Mouse (Mus musculus) embryonic stem cell, embryonic (primary cell): ENCODE measurements around the gene Ptprk.

Source experiments
- CTCF ChIA-PET, 4 experiments: fragments of 300-600 bp in 2 of 4; fragments of 350-600 bp in 2 of 4; sonication (Branson Sonifier 250); formaldehyde crosslinking; loops; one replicate each; lab custom pipeline; 2022; ENCODE audit warnings: inconsistent platforms in 2 of 4; lab: Charles Lee
- POLR2A ChIA-PET, 4 experiments: fragments of 300-600 bp in 2 of 4; fragments of 350-600 bp in 2 of 4; sonication (Branson Sonifier 250); formaldehyde crosslinking; loops; one replicate each; lab custom pipeline; 2022; ENCODE audit warnings: antibody characterized with exemption in 4 of 4, inconsistent platforms in 1 of 4; lab: Charles Lee

Ptprk gene

GRCm38 (mm10) chr10:28636096-28636495 lies 561.5 kb downstream of the Ptprk start:
- ChIA-PET POLR2A (interaction anchor here in 2 of 4 experiments (0.6 to 1.8 kb wide), 7 partner anchors 10 to 1669 kb away, joined by 3 to 8 read pairs (median 3); partner anchors contain the start of gene Ptprk (in 1 of the 2)), CTCF (interaction anchor here in 1 of 4 experiments (0.6 kb wide), 1 partner anchor 89 kb away, joined by 7 read pairs; no protein-coding TSS in a partner anchor)

GRCm38 (mm10) chr10:28641887-28642286 lies 567.3 kb downstream of the Ptprk start:
- POLR2A ChIA-PET, result interaction anchor here in 1 of 4 experiments (0.8 kb wide), 1 partner anchor 8 kb away, joined by 3 read pairs; no protein-coding TSS in a partner anchor
- CTCF ChIA-PET, result interaction anchor here in 1 of 4 experiments (0.7 kb wide), 1 partner anchor 498 kb away, joined by 4 read pairs; no protein-coding TSS in a partner anchor
